Mouse (Mus musculus) ovary, postnatal 10 days (tissue): ENCODE measurements around the gene Trpc2.

ENCODE experiments used
- DNase-seq: peaks from one replicate; pipeline ENCODE4 v3.0.0; 2022; ENCODE audit warnings: low spot score

Gene Trpc2

GRCm38 (mm10) chr7:102102696-102103095, 19.8 kb downstream of the Trpc2 start:
- no peak for DNase-seq

DNA sequence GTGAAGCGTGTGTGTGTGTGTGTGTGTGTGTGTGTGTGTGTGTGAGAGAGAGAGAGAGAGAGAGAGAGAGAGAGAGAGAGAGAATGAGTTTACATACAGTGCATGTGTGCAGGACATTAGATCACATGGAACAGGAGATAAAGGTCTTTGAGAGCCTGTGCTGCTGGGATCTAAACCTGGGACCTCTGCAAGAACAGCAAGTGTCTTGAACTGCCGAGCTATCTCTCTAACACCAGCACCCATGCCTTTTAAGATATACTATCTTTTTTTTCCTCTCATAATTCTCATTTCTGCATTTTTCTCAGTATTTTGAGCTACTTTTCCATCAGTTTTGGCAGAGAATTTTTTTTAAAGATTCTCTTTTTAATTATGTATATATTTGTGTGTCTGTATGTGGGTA, 20.6 kb downstream of the Trpc2 start:
- DNase-seq = no peak

- no peak for DNase-seq
These were observed 21.2 kb downstream of the Trpc2 start for GRCm38 (mm10) chr7:102104126-102104525.

GRCm38 (mm10) chr7:102106700-102107141, 23.8 kb downstream of the Trpc2 start:
- DNase-seq = no peak

- no peak for DNase-seq
These were observed 25.3 kb downstream of the Trpc2 start for GRCm38 (mm10) chr7:102108206-102108605.

DNA sequence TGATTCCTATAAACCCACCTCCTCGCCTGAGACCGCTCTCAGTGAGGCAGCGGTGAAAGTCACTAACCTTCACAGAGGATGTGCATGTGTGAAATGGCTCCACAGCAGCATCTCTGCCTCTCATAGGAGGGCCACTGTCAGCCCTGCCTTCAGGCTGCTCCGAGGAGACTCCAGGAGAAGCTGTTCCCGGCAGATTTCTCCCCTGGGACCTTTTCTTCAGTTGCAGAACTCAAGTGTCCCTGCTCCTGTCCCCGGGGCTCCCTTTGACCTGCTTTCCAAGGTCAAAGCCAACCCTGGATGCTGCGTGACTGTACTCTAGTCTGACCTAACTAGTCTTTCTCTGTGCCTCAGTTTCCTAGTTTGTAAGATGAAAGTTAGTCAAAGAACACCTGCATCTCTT, 26.3 kb downstream of the Trpc2 start, which contains the start of gene Art5:
TSS of gene Art5 (minus strand) at position 319 of the 400 bp plus-strand sequence.
- DNase-seq = no peak

- DNase-seq = no peak
These were observed 26.8 kb downstream of the Trpc2 start for GRCm38 (mm10) chr7:102109746-102110145.

GRCm38 (mm10) chr7:102113151-102113729, 30.3 kb downstream of the Trpc2 start:
- DNase-seq = no peak

DNA sequence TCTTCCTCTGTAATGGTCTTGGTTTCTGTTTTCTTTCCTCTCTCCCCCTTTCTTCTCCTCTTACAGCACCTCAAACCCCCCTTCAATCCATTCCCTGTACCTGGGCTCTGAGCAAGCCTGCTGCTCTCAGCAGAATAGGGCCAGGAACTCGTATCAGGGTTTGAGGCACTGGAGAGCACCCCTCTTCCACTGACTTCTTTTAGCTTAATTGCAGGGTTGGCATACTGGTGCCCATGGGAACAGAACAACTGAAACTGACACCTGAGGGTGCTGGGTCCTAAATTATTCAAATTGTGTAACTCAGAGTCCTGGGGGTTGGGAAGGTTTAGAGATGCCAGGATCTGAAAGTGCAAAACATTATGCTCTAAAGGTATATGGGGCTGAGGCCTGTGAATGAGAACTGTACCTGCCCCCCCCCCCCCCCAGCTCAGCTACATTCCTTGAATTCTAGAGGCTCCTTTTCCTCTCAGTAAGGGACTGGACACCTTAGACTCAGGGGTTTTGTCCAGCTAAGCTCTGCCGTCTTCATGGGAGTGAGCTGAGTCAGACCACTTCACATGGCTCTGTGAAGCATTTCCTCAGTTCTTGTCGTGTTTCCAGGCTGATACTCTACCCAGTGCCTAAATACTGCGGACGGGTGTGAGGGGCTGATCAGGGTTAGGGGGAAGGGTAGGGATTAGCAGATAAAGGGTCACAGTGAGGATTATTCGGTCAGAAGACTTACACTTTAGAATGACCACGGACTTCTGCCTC, 33.8 kb downstream of the Trpc2 start, which contains the start of gene Chrna10:
TSS of gene Chrna10 (minus strand) at position 250 of the 753 bp plus-strand sequence.
- no peak for DNase-seq

DNA sequence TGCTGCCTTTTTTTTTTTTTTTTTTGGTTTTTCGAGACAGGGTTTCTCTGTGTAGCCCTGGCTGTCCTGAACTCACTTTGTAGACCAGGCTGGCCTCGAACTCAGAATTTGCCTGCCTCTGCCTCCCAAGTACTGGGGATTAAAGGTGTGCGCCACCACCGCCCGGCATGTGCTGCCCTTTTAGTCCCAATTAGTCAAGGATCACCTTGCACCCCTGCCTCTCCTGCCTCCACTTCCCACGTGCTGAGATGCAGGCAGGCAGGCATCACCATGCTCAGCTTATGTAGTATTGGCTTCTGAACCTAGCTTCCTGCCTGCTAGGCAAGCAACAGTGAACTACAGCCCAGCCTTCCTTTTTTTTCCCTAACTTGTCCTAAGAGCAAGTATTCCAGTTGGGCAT, 34.5 kb downstream of the Trpc2 start:
- DNase-seq = no peak

GRCm38 (mm10) chr7:102120326-102120725, 37.4 kb downstream of the Trpc2 start:
- DNase-seq = no peak

DNA sequence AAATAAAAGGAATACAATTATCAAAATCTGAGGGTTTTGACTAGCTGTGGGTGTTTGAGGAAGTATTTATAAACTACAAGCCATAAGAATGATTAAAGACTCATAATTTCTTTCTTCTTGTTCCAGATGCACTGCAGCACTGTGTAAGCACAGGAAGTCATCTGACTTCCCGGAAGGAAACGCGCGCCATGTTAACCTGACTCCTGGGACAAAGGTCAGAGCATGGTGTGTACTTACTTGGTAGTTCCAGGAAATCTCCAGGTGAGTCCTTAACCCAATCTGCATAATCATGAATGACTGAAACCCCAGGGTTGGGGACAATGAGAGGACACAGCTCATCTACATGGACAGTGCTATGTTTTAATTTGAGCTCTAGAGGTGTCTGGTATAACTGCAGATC, 49.5 kb downstream of the Trpc2 start:
- DNase-seq = no peak

GRCm38 (mm10) chr7:102137464-102137863, 54.5 kb downstream of the Trpc2 start:
- no peak for DNase-seq

GRCm38 (mm10) chr7:102137898-102138297, 55.0 kb downstream of the Trpc2 start:
- DNase-seq = no peak
